Mouse (Mus musculus) ovary, postnatal 10 days (tissue): ENCODE data around the gene Kctd10.

ENCODE experiments used
- DNase-seq: peaks from one replicate; pipeline ENCODE4 v3.0.0; 2022; ENCODE audit warnings: low spot score

Kctd10 gene

DNA sequence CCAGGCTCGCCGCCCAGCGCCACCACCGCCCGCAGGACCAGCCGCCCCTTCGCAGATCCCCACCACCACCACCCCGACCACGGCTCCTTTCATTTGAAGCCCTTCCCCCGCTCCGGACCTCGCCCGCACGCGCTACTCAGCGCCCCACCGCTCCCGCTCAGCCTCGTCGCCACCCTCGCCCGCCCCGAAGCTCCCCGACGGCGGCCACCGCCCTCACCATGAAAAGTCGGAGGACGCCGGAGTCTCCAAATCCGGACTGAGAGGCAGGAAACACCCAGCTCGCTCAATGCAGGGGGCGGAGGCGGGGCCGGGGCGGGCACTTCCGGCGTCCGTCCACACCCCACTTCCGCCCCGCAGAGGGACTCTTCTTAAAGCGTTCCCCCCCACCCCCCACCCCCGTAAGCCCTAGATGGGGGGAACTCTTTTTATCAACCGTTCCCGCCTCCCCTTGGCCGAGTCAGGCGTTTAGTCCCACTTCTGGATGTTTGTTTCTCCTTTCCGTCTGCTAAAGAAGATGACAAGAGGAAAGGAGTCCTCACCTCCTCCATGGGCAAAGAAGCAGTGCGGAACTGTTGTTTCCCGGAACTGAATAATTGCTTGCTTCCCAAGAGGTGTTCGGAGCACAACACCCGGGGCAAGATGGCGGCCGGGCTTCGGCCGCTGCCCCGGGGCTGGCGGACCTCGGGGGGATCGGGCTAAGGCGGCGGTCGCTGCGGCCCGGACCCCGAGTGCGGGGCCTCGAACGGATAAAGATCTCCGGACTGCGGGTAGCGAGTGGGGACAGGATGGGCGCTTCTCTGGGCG, at the start of gene Kctd10, which contains the start of gene Ube3b:
TSS of gene Kctd10 (minus strand) at position 300 of the 804 bp plus-strand sequence.
TSS of gene Ube3b (plus strand) at position 399 of the 804 bp plus-strand sequence.
- DNase-seq = peak; percentile 72

DNA sequence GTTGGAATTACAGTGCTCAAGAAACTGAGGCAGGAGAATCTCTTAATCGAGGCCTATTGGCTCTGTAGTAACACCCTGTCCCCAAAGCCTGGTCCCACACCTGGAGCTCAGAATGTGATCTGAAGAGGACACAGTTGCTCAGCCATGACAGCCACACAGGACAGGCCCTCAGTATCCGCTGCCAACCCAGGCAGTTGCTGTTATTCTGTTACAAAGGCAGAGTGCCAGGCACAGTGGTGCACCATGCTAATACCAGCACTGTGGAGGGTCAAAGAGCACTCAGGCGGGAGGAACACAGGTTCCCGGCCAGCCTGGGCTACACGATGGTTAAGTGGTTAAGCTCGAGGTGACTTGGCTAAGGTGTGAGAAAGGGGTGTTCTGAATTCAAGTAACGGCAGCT, 49.5 kb upstream of the Kctd10 start:
- DNase-seq = no peak

DNA sequence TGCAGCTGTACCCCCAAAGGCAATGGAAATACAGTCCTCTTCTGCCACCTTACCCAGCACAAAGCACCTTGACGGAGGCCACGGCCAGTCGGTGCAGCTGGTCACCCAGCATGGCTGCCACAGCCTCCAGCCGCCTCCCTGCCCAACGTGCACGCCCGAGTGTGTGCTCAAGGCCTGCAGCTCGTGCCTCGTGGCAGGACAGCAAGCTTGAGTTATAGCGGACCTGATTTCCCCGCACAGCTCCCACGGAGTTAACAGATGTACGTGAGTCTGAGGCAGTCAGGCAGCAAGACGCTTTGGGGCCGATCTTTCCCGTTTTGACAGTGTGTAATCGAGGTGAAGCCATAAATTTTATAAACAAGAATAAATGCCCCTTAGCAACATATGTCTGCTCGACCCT, 48.3 kb upstream of the Kctd10 start:
- DNase-seq = no peak

- DNase-seq = no peak
Observed at GRCm38 (mm10) chr5:114426732-114427131, 46.4 kb upstream of the Kctd10 start.

GRCm38 (mm10) chr5:114423961-114424360, 43.7 kb upstream of the Kctd10 start:
- DNase-seq = no peak

- no peak for DNase-seq
Observed at GRCm38 (mm10) chr5:114422591-114422990, 42.3 kb upstream of the Kctd10 start.

DNA sequence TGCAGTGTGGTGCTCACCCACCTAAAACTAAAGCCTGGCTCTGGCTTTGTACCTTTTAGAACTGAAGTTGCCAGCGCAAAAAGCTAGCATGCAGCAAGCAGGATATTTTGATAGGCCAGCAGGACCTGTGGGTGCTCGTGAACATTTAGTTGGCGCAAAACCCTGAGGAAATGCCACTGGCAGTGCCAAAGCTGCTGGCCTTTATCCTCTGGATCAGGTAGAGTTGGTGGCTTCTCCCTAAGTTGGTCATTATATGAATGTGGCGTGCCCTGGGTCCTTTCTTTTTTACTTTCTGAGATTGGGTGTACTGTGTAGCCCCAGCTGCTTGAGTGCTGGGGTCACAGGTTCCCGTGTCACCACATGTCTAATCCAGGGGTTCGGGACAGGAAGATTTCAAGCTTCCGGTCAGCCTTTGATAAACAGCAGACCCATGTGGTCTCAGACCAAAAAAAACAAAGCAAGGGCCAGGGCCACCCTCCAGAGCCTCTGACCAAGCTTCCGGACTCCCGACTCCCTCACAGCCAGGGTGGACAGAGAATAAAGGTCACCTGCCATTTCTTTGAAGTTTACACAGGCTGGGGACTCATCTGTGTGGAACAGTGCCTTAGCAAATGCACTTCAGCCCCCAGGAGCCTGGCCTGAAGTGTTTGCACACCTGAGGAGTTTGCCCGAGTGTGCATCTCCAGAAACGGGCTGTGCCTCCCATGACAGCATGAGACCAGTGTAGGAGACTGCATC, 41.4 kb upstream of the Kctd10 start:
- DNase-seq = no peak

- DNase-seq = no peak
Observed at GRCm38 (mm10) chr5:114418541-114418940, 38.2 kb upstream of the Kctd10 start.

DNA sequence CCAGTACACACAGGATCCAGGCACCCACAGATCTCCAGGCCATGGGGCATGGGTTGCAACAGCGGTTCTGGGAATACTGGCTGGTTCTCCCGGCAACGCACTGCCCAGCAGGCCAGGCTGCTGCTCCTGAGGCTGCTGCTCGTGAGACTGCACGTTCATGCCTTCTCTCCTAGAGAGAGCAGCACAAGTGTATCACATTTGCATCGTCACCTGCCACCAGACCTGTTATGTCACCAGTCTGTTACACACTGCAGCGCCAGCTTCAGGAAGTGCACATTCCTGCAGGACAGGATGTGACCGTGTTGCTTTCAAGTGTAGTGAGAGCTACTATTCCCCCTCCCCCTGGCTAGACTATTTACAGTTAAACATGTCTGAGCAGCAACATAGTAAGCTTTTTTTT, 36.5 kb upstream of the Kctd10 start:
- DNase-seq = no peak

DNA sequence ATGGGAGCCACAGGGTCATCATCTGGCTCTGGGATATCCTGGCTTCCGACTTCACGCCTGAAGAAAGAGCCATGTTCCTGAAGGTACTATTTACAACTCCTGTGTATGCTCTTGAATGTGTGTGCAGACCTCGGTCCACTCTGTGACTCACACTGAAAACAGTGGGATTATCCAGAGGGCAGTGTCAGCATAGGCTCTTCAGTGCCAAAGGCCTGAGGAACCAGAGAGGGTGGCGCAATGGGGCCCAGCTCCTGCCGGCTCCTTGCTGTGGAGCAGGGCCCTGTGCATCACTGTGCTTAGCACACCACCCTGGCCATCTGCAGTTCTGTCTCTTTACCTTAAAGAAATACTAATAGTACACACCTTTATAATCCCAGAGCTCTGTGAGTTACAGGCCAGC, 35.3 kb upstream of the Kctd10 start:
- no peak for DNase-seq

DNA sequence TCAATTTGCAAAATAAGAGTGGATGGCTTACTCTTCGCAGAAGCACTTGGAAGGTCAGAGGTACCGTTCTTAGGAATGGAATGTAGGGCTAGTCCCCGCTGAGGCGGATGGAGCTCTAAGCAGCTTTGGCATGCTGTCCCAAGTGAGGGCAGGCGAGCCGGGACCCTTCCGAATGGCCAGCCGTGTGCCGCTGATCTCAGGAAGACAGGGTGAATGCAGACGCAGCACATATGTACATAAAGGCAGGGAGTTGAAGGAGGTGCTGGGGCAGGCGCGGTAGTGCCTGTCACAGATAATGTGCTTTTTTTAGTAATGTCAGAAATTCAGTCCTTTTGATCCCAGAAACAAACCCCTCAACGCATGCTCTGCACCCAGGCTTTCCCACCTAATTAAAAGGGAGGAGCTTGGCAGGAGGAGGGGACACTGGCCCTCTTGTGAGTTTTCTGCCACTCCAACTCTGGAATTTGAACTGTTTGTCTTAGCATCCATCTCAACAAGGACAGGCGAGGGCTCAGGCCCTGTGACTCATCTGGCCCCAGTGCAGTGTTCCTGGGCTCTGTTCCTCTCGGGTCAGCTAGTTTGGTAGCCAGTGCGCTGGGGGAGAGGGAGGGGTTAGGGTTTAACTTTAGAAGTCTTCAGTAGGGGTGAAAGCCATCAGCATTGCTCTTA, 32.9 kb upstream of the Kctd10 start:
- DNase-seq = no peak

DNA sequence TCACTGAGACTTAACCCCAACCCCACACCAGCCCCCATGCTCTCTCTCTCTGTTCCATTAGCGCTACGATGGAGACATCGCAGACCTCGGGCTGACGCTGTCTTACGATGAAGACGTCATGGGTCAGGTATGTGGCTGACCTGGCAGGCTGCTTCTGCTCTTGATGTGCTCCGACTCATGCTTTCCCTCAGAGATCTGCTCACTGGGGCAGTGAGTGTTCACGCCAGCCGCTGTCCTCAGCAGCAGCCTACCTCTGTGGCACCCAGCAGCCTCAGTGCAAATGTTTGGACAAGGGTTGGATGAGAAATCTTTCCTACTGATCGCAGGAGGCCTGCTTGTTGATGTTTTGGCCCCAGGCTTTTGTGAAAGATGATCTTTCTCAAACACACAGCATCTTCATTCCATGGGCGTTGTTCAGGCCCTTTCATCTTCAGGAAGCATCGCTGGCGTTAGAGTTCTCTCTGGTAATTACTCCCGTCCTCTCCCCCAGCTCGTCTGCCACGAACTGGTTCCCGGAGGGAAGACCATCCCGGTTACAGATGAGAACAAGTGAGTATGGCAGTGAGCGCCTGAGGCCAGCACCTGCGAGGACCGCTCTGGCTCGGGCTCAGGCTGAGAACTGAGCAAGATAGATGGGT, 32.2 kb upstream of the Kctd10 start:
- DNase-seq = no peak

DNA sequence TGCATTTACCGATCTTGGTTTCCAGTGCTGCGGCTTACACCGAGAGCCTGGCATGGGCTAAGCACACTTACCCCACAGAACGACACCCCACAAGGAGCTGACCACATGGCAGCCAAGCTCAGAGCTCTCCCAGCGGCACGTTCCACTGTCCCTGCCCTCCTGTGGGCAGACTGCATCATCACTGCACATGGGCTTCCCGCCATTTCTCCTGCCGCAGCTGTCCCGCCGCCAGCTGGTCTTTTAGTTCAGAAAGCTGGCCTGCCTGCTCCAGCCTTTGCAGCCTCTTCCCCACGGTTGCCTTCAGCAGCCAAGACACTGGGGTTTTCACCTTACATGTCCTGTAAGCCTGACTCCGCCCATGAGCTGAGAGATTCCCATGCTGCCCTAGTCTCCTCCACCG, 30.1 kb upstream of the Kctd10 start:
- DNase-seq = no peak

- no peak for DNase-seq
Observed at GRCm38 (mm10) chr5:114408846-114409245, 28.5 kb upstream of the Kctd10 start.

DNA sequence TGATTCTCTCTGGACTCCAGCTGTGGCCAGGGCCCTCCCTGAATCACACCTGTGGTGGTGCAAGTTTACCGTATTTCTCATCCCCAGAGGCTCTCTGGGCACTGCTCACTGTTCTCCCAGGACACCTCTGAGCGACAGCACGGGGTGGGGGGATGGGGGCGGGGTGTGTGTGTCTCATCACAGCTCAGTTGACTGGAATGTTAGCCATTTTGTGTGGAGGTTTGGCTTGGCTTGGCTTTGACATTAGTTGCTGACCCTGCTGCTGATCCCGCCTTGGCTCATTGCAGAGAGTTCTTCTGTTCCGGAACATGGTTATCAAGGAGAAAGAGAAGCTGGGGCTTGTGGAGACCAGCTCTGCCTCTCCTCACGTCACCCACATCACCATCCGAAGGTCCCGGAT, 27.5 kb upstream of the Kctd10 start:
- no peak for DNase-seq

- DNase-seq = no peak
Observed at GRCm38 (mm10) chr5:114407269-114407668, 27.0 kb upstream of the Kctd10 start.

GRCm38 (mm10) chr5:114406592-114406991, 26.3 kb upstream of the Kctd10 start:
- DNase-seq = no peak

- DNase-seq = no peak
Observed at GRCm38 (mm10) chr5:114393169-114393568, 12.9 kb upstream of the Kctd10 start.

DNA sequence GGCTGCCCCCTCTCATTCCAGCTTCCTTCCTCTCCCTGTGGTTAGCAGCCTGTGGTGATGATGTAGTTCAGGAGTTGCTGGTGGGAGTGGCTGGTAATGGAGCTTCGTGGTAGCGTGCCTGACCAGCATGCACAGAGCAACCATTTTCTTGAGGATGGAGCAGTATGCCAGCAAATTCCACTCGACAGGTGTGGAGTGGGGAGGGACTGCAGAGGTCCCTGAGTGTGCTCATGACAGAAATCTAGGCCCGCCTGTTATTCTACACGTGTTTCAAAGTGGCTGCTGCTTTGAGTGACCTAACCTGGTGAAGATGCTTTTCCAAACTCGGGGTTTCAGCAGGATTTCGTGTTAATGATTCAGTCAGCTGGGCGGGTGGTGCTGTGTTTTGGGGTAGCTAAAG, 4.1 kb upstream of the Kctd10 start:
- no peak for DNase-seq

- no peak for DNase-seq
Observed at GRCm38 (mm10) chr5:114383184-114383904, 3.0 kb upstream of the Kctd10 start.

DNA sequence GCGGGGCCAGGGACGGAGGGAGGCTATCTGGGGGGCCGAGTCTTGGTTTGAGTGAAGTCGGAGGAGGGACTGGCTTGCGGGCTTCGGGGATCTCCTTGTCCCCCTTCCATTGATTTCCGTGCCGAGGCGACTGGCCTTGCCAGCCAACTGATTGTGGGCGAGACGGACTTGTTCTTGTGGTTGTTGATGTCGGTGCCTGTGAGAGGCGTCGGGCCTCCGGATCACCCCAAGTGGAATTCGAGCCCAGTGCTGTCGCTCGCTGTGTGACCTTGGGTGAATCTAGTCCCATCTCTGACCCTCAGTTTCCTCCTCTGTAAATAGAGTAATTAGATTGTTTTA, 674 bp upstream of the Kctd10 start:
- no peak for DNase-seq

- no peak for DNase-seq
Observed at GRCm38 (mm10) chr5:114379763-114380162, 545 bp downstream of the Kctd10 start.
